Mouse (Mus musculus) left cerebral cortex, postnatal 14 days (tissue): ENCODE results near the gene Enox1. TPM values are rescaled to one million over a fixed set of nuclear protein-coding genes. Genes with fewer than 3 reads are reported as not detected.

Source experiments
- DNase-seq, 2 experiments: peaks; one replicate each; pipeline ENCODE4 v3.0.0; 2021 to 2022; ENCODE audit warnings: low spot score in 2 of 2, mixed read lengths in 1 of 2
- intact Hi-C: fragments of 180-260 bp; cut with DNase I; formaldehyde crosslinking; loops from one replicate; pipeline ENCODE4 v1.15.1; 2025
- total RNA-seq, 2 experiments: library from RNA; stranded (reverse); gene quantifications; 2 replicates each; pipeline ENCODE4 v1.2.3; 2021

The Enox1 gene
- total RNA-seq, 2 experiments from 2014 or later, result 50.6 to 51.7 TPM

GRCm38 (mm10) chr14:77343662-77344340, 187.2 kb downstream of the Enox1 start:
- intact Hi-C loops, result no loop called here
- no peak for DNase-seq

GRCm38 (mm10) chr14:77346296-77346695, 189.7 kb downstream of the Enox1 start:
- DNase-seq, result peak; percentile 49 to 53
- intact Hi-C loops, result no loop called here

GRCm38 (mm10) chr14:77351803-77352352, 195.3 kb downstream of the Enox1 start:
- intact Hi-C loops, result no loop called here
- DNase-seq, result peak in 1 of 2 experiments; percentile 24

- intact Hi-C loops, result no loop called here
Measured at GRCm38 (mm10) chr14:77362662-77363061, 206.1 kb downstream of the Enox1 start.

GRCm38 (mm10) chr14:77368411-77368810, 211.8 kb downstream of the Enox1 start:
- intact Hi-C loops, result no loop called here
- DNase-seq, result no peak

More at GRCm38 (mm10) chr14:77362662-77363061, 206.1 kb downstream of the Enox1 start:
- DNase-seq, result no peak

GRCm38 (mm10) chr14:77369070-77369469, 212.5 kb downstream of the Enox1 start:
- intact Hi-C loops, result no loop called here
- no peak for DNase-seq

GRCm38 (mm10) chr14:77370521-77370920, 214.0 kb downstream of the Enox1 start:
- intact Hi-C loops, result no loop called here
- DNase-seq, result no peak

- DNase-seq, result no peak
- intact Hi-C loops, result no loop called here
Measured at GRCm38 (mm10) chr14:77371977-77372376, 215.4 kb downstream of the Enox1 start.

GRCm38 (mm10) chr14:77373119-77373518, 216.6 kb downstream of the Enox1 start:
- DNase-seq, result no peak
- intact Hi-C loops, result no loop called here

- DNase-seq, result no peak
Measured at GRCm38 (mm10) chr14:77375054-77375453, 218.5 kb downstream of the Enox1 start.

GRCm38 (mm10) chr14:77375618-77376017, 219.1 kb downstream of the Enox1 start:
- intact Hi-C loops, result no loop called here
- DNase-seq, result no peak

More at GRCm38 (mm10) chr14:77375054-77375453, 218.5 kb downstream of the Enox1 start:
- intact Hi-C loops, result no loop called here

- no peak for DNase-seq
- intact Hi-C loops, result no loop called here
Measured at GRCm38 (mm10) chr14:77376731-77377130, 220.2 kb downstream of the Enox1 start.

GRCm38 (mm10) chr14:77377439-77377838, 220.9 kb downstream of the Enox1 start:
- intact Hi-C loops, result no loop called here
- no peak for DNase-seq

GRCm38 (mm10) chr14:77377873-77378272, 221.3 kb downstream of the Enox1 start:
- DNase-seq, result no peak
- intact Hi-C loops, result no loop called here

- no peak for DNase-seq
- intact Hi-C loops, result no loop called here
Measured at GRCm38 (mm10) chr14:77381532-77381931, 225.0 kb downstream of the Enox1 start.

- intact Hi-C loops, result no loop called here
- DNase-seq, result no peak
Measured at GRCm38 (mm10) chr14:77385621-77386020, 229.1 kb downstream of the Enox1 start.

- intact Hi-C loops, result no loop called here
- no peak for DNase-seq
Measured at GRCm38 (mm10) chr14:77387877-77388276, 231.3 kb downstream of the Enox1 start.

- intact Hi-C loops, result no loop called here
Measured at GRCm38 (mm10) chr14:77389276-77389675, 232.7 kb downstream of the Enox1 start.

GRCm38 (mm10) chr14:77392476-77392875, 235.9 kb downstream of the Enox1 start:
- intact Hi-C loops, result no loop called here
- no peak for DNase-seq

More at GRCm38 (mm10) chr14:77389276-77389675, 232.7 kb downstream of the Enox1 start:
- no peak for DNase-seq

- no peak for DNase-seq
- intact Hi-C loops, result no loop called here
Measured at GRCm38 (mm10) chr14:77406241-77407114, 249.9 kb downstream of the Enox1 start.
